Mouse (Mus musculus): ENCODE measurements around the gene Cfap73. TPM values are rescaled to one million over a fixed set of nuclear protein-coding genes. Genes with fewer than 3 reads are reported as not detected.

The Cfap73 gene
- polyA plus RNA-seq, 1 experiment from 2014 or later, result not detected

Other genes starting within 250 kb of the Cfap73 start
- 9.6 and 16.0 TPM in 2 replicates for gene Lhx5, start 202.5 kb downstream of the Cfap73 start, polyA plus RNA-seq (2015; fragmentation: Nextera tagmentation; extraction: Ambion mirVana)
- gene Sdsl, start 161.4 kb downstream of the Cfap73 start, polyA plus RNA-seq (2015; fragmentation: Nextera tagmentation; extraction: Ambion mirVana), result 4.8 and 5.1 TPM in 2 replicates
- not detected in 2 replicates for gene Sds, start 157.7 kb downstream of the Cfap73 start, polyA plus RNA-seq (2015; fragmentation: Nextera tagmentation; extraction: Ambion mirVana)
- 22.8 and 22.9 TPM in 2 replicates for gene Plbd2, start 130.6 kb downstream of the Cfap73 start, polyA plus RNA-seq (2015; fragmentation: Nextera tagmentation; extraction: Ambion mirVana)
- 2.1 and 2.5 TPM in 2 replicates for gene Slc8b1, start 123.1 kb downstream of the Cfap73 start, polyA plus RNA-seq (2015; fragmentation: Nextera tagmentation; extraction: Ambion mirVana)
- gene Tpcn1, start 45.6 kb downstream of the Cfap73 start, polyA plus RNA-seq (2015; fragmentation: Nextera tagmentation; extraction: Ambion mirVana), result 14.8 and 15.8 TPM in 2 replicates
- gene Iqcd, start 45.2 kb downstream of the Cfap73 start, polyA plus RNA-seq (2015; fragmentation: Nextera tagmentation; extraction: Ambion mirVana), result 1.1 and 2.3 TPM in 2 replicates
- gene Rita1, start 21.6 kb downstream of the Cfap73 start, polyA plus RNA-seq (2015; fragmentation: Nextera tagmentation; extraction: Ambion mirVana), result 19.0 TPM in 2 replicates
- 45.3 and 48.0 TPM in 2 replicates for gene Ddx54, start 21.5 kb downstream of the Cfap73 start, polyA plus RNA-seq (2015; fragmentation: Nextera tagmentation; extraction: Ambion mirVana)
- gene Rasal1, start 14.6 kb upstream of the Cfap73 start, polyA plus RNA-seq (2015; fragmentation: Nextera tagmentation; extraction: Ambion mirVana), result 0.27 and 0.79 TPM in 2 replicates
- 17.9 and 18.1 TPM in 2 replicates for gene Dtx1, start 77.7 kb upstream of the Cfap73 start, polyA plus RNA-seq (2015; fragmentation: Nextera tagmentation; extraction: Ambion mirVana)
- 0.09 TPM in 1 of 2 replicates, not detected in the other for gene Oas2, start 115.6 kb upstream of the Cfap73 start, polyA plus RNA-seq (2015; fragmentation: Nextera tagmentation; extraction: Ambion mirVana)
- 0.11 and 0.17 TPM in 2 replicates for gene Oas3, start 143.4 kb upstream of the Cfap73 start, polyA plus RNA-seq (2015; fragmentation: Nextera tagmentation; extraction: Ambion mirVana)
- gene Oas1e, start 161.3 kb upstream of the Cfap73 start, polyA plus RNA-seq (2015; fragmentation: Nextera tagmentation; extraction: Ambion mirVana), result not detected in 2 replicates
- gene Oas1c, start 178.3 kb upstream of the Cfap73 start, polyA plus RNA-seq (2015; fragmentation: Nextera tagmentation; extraction: Ambion mirVana), result 0.26 and 0.60 TPM in 2 replicates
- gene Oas1f, start 213.1 kb upstream of the Cfap73 start, polyA plus RNA-seq (2015; fragmentation: Nextera tagmentation; extraction: Ambion mirVana), result not detected in 2 replicates
- not detected in 2 replicates for gene Oas1h, start 227.2 kb upstream of the Cfap73 start, polyA plus RNA-seq (2015; fragmentation: Nextera tagmentation; extraction: Ambion mirVana)

All from forebrain, embryonic 13.5 days (tissue).